21 mouse cellular contexts compared by ENCODE assay signal in genomic region chr1:22762780-22763179, GRCm38 (mm10). TPM values are rescaled to one million over a fixed set of nuclear protein-coding genes. Genes with fewer than 3 reads are reported as not detected.
A peak's percentile ranks its signal among the peaks of the same experiment; 100 is the strongest.
DNase-seq lines count a peak whose midpoint lies in the region; ATAC-seq lines count a peak whose summit lies in the region.
"Had no signal": no experiment of that assay in that cellular context is flagged by ENCODE, and none has a peak within 500 bp of the region (broad histone marks: within the 10 kb centered on the region; RNA-seq: fewer than 3 reads in every experiment).

No protein-coding gene starts in this region.

- no peaks in the 10 kb centered on the region for H3K4me1 ChIP-seq in hindbrain, embryonic 15.5 days (replicated peaks)
- H3K4me1 ChIP-seq in hindbrain, embryonic 10.5 days (replicated peaks): no peaks in the 10 kb centered on the region
- H3K4me1 ChIP-seq in midbrain, embryonic 13.5 days (replicated peaks): no peaks in the 10 kb centered on the region
- H3K4me1 ChIP-seq in midbrain, embryonic 15.5 days: no peaks in the 10 kb centered on the region
- H3K4me1 ChIP-seq in neural tube, embryonic 12.5 days: no peaks in the 10 kb centered on the region
- no peaks in the 10 kb centered on the region for H3K4me1 ChIP-seq in neural tube, embryonic 15.5 days
- H3K4me1 ChIP-seq in neural tube, embryonic 14.5 days (ENCODE audit: control insufficient read depth, insufficient read depth, low read length): no peaks in the 10 kb centered on the region
- H3K4me1 ChIP-seq: embryonic facial prominence, embryonic 10.5 days; embryonic facial prominence, embryonic 12.5 days; forebrain, embryonic 13.5 days; forebrain, embryonic 15.5 days had no signal

- no peak overlapping the region for H3K9ac ChIP-seq in hindbrain, embryonic 15.5 days
- no peak overlapping the region for H3K9ac ChIP-seq in midbrain, embryonic 13.5 days (replicated peaks)
- no peak overlapping the region for H3K9ac ChIP-seq in midbrain, embryonic 15.5 days
- H3K9ac ChIP-seq in neural tube, embryonic 12.5 days: no peak overlapping the region
- no peak overlapping the region for H3K9ac ChIP-seq in neural tube, embryonic 15.5 days (replicated peaks)
- H3K9ac ChIP-seq in neural tube, embryonic 14.5 days (replicated peaks; ENCODE audit: low read depth, low read length): no peak overlapping the region
- H3K9ac ChIP-seq: embryonic facial prominence, embryonic 12.5 days; forebrain, embryonic 13.5 days; forebrain, embryonic 15.5 days had no signal

- DNase-seq in hindbrain, embryonic 10.5 days (ENCODE audit: low spot score): no peak
- no peak for DNase-seq in cerebellum, postnatal 10 days
- DNase-seq: adrenal gland, adult 2 months; adrenal gland, postnatal 10 days; adrenal gland, postnatal 25 days; cerebellum, adult 11 months; cerebellum, adult 18-20 months; cerebellum, adult 8-10 months; cerebellum, adult 9-11 months; cerebellum, postnatal 25 days had no signal

- no peak overlapping the region for H3K4me3 ChIP-seq in hindbrain, embryonic 15.5 days
- H3K4me3 ChIP-seq in hindbrain, embryonic 10.5 days: no peak overlapping the region
- no peak overlapping the region for H3K4me3 ChIP-seq in midbrain, embryonic 13.5 days (replicated peaks)
- H3K4me3 ChIP-seq in midbrain, embryonic 15.5 days: no peak overlapping the region
- no peak overlapping the region for H3K4me3 ChIP-seq in neural tube, embryonic 12.5 days
- no peak overlapping the region for H3K4me3 ChIP-seq in neural tube, embryonic 15.5 days (replicated peaks)
- no peak overlapping the region for H3K4me3 ChIP-seq in neural tube, embryonic 14.5 days (ENCODE audit: low read depth, low read length)
- H3K4me3 ChIP-seq: embryonic facial prominence, embryonic 10.5 days; embryonic facial prominence, embryonic 12.5 days; forebrain, embryonic 13.5 days; forebrain, embryonic 15.5 days had no signal

- no peak overlapping the region for H3K27ac ChIP-seq in hindbrain, embryonic 15.5 days (replicated peaks)
- H3K27ac ChIP-seq in hindbrain, embryonic 10.5 days: no peak overlapping the region
- H3K27ac ChIP-seq in midbrain, embryonic 13.5 days: no peak overlapping the region
- H3K27ac ChIP-seq in midbrain, embryonic 15.5 days: no peak overlapping the region
- H3K27ac ChIP-seq in neural tube, embryonic 12.5 days: no peak overlapping the region
- no peak overlapping the region for H3K27ac ChIP-seq in neural tube, embryonic 15.5 days (replicated peaks)
- no peak overlapping the region for H3K27ac ChIP-seq in neural tube, embryonic 14.5 days (ENCODE audit: low read depth, low read length)
- H3K27ac ChIP-seq: embryonic facial prominence, embryonic 10.5 days; embryonic facial prominence, embryonic 12.5 days; forebrain, embryonic 13.5 days; forebrain, embryonic 15.5 days had no signal

- H3K36me3 ChIP-seq in hindbrain, embryonic 15.5 days: no peaks in the 10 kb centered on the region
- no peaks in the 10 kb centered on the region for H3K36me3 ChIP-seq in hindbrain, embryonic 10.5 days
- H3K36me3 ChIP-seq in midbrain, embryonic 13.5 days: no peaks in the 10 kb centered on the region
- no peaks in the 10 kb centered on the region for H3K36me3 ChIP-seq in midbrain, embryonic 15.5 days (replicated peaks)
- H3K36me3 ChIP-seq in neural tube, embryonic 12.5 days: no peaks in the 10 kb centered on the region
- no peaks in the 10 kb centered on the region; the same call in 1 of the 2 replicates for H3K36me3 ChIP-seq in neural tube, embryonic 15.5 days
- no peaks in the 10 kb centered on the region for H3K36me3 ChIP-seq in neural tube, embryonic 14.5 days (ENCODE audit: control insufficient read depth, insufficient read depth, low read length)
- H3K36me3 ChIP-seq: embryonic facial prominence, embryonic 10.5 days; embryonic facial prominence, embryonic 12.5 days; forebrain, embryonic 15.5 days had no signal

- ATAC-seq in hindbrain, embryonic 15.5 days (ENCODE audit: low FRiP score, low read depth): peak; percentile 59; the same call in 1 of the 2 replicates
- peak; percentile 48; the same call in 1 of the 2 replicates for ATAC-seq in midbrain, embryonic 13.5 days
- no peak for ATAC-seq in midbrain, embryonic 15.5 days (replicated peaks)
- 0 out of 2 replicates have a peak, but pooled peaks have one; percentile 41 for ATAC-seq in neural tube, embryonic 12.5 days (ENCODE audit: low FRiP score, low read depth)
- ATAC-seq in neural tube, embryonic 15.5 days (ENCODE audit: low FRiP score): no peak
- ATAC-seq in neural tube, embryonic 14.5 days (ENCODE audit: low read depth): 0 out of 2 replicates have a peak, but pooled peaks have one; percentile 8
- ATAC-seq: forebrain, embryonic 13.5 days; forebrain, embryonic 15.5 days had no signal

- no peaks in the 10 kb centered on the region for H3K9me3 ChIP-seq in hindbrain, embryonic 15.5 days
- H3K9me3 ChIP-seq in hindbrain, embryonic 10.5 days: no peaks in the 10 kb centered on the region
- H3K9me3 ChIP-seq in midbrain, embryonic 13.5 days: no peaks in the 10 kb centered on the region
- no peaks in the 10 kb centered on the region for H3K9me3 ChIP-seq in midbrain, embryonic 15.5 days
- no peaks in the 10 kb centered on the region for H3K9me3 ChIP-seq in neural tube, embryonic 12.5 days
- no peaks in the 10 kb centered on the region for H3K9me3 ChIP-seq in neural tube, embryonic 15.5 days (replicated peaks)
- H3K9me3 ChIP-seq in neural tube, embryonic 14.5 days (ENCODE audit: control insufficient read depth, low read length): no peaks in the 10 kb centered on the region
- H3K9me3 ChIP-seq: embryonic facial prominence, embryonic 10.5 days; embryonic facial prominence, embryonic 12.5 days; forebrain, embryonic 13.5 days; forebrain, embryonic 15.5 days had no signal

- no peak overlapping the region for H3K4me2 ChIP-seq in hindbrain, embryonic 15.5 days
- no peak overlapping the region for H3K4me2 ChIP-seq in midbrain, embryonic 13.5 days (replicated peaks)
- H3K4me2 ChIP-seq in midbrain, embryonic 15.5 days: no peak overlapping the region
- H3K4me2 ChIP-seq in neural tube, embryonic 12.5 days (replicated peaks): no peak overlapping the region
- H3K4me2 ChIP-seq in neural tube, embryonic 15.5 days: no peak overlapping the region
- H3K4me2 ChIP-seq in neural tube, embryonic 14.5 days (ENCODE audit: low read depth, low read length): no peak overlapping the region
- H3K4me2 ChIP-seq: embryonic facial prominence, embryonic 12.5 days; forebrain, embryonic 13.5 days; forebrain, embryonic 15.5 days had no signal

- 63% methylated on average over 5 of the region's 5 CpGs for whole genome bisulfite sequencing in hindbrain, embryonic 15.5 days
- WGBS in hindbrain, embryonic 10.5 days: 88% methylated on average over 5 of the region's 5 CpGs
- 66% methylated on average over 5 of the region's 5 CpGs for WGBS in midbrain, embryonic 13.5 days
- 62% methylated on average over 5 of the region's 5 CpGs for WGBS in midbrain, embryonic 15.5 days
- whole genome bisulfite sequencing in neural tube, embryonic 12.5 days: 83% methylated on average over 5 of the region's 5 CpGs
- 60% methylated on average over 5 of the region's 5 CpGs for WGBS in neural tube, embryonic 15.5 days
- 61% methylated on average over 5 of the region's 5 CpGs for WGBS in neural tube, embryonic 14.5 days

- no peaks in the 10 kb centered on the region for H3K27me3 ChIP-seq in hindbrain, embryonic 15.5 days
- no peaks in the 10 kb centered on the region for H3K27me3 ChIP-seq in hindbrain, embryonic 10.5 days (ENCODE audit: insufficient read depth, poor library complexity, severe bottlenecking)
- no peaks in the 10 kb centered on the region for H3K27me3 ChIP-seq in midbrain, embryonic 13.5 days
- H3K27me3 ChIP-seq in midbrain, embryonic 15.5 days (replicated peaks): no peaks in the 10 kb centered on the region
- no peaks in the 10 kb centered on the region for H3K27me3 ChIP-seq in neural tube, embryonic 12.5 days (replicated peaks)
- H3K27me3 ChIP-seq in neural tube, embryonic 15.5 days (replicated peaks): no peaks in the 10 kb centered on the region
- H3K27me3 ChIP-seq in neural tube, embryonic 14.5 days (ENCODE audit: control insufficient read depth, insufficient read depth, low read length): no peaks in the 10 kb centered on the region
- H3K27me3 ChIP-seq: embryonic facial prominence, embryonic 12.5 days; forebrain, embryonic 13.5 days; forebrain, embryonic 15.5 days had no signal

RNA-seq across cellular contexts. Expression of gene Rims1, which starts 43.0 kb away (rescaled TPM):
- 20.5 and 21.5 TPM in 2 replicates for polyA plus RNA-seq in hindbrain, embryonic 15.5 days (2015; fragmentation: Nextera tagmentation; extraction: Ambion mirVana)
- polyA plus RNA-seq in hindbrain, embryonic 10.5 days (2016; fragmentation: Nextera tagmentation; extraction: Ambion mirVana): 0.95 and 2.6 TPM in 2 replicates
- 8.7 and 9.4 TPM in 2 replicates for polyA plus RNA-seq in midbrain, embryonic 13.5 days (2015; fragmentation: Nextera tagmentation; extraction: Ambion mirVana)
- 18.7 and 20.1 TPM in 2 replicates for polyA plus RNA-seq in midbrain, embryonic 15.5 days (2015; fragmentation: Nextera tagmentation; extraction: Ambion mirVana)
- polyA plus RNA-seq in neural tube, embryonic 12.5 days (2016; fragmentation: Nextera tagmentation; extraction: Ambion mirVana): 6.9 and 10.0 TPM in 2 replicates
- 17.1 and 20.0 TPM in 2 replicates for polyA plus RNA-seq in neural tube, embryonic 15.5 days (2015; fragmentation: Nextera tagmentation; extraction: Ambion mirVana)
- polyA plus RNA-seq in neural tube, embryonic 14.5 days (2014; fragmentation: Nextera tagmentation; extraction: Ambion mirVana): 25.2 and 28.4 TPM in 2 replicates
- polyA plus RNA-seq: adrenal gland, adult 2 months; C2C12 had no signal

Comparison
In these comparisons a context has a peak if more than half of its experiments do, and no peak if none do; other contexts are left out.
1. ATAC-seq: peak in hindbrain, embryonic 15.5 days (single experiment), midbrain, embryonic 13.5 days (single experiment), neural tube, embryonic 12.5 days (single experiment) and neural tube, embryonic 14.5 days (single experiment); none in midbrain, embryonic 15.5 days (single experiment) and neural tube, embryonic 15.5 days (single experiment).